Mouse (Mus musculus) cerebellum, postnatal 36 days (tissue): ENCODE measurements around the gene Klhl29.
A peak's percentile ranks its signal among the peaks of the same experiment; 100 is the strongest.

Experiments used
- DNase-seq, 2 experiments: peaks; one replicate each; pipeline ENCODE4 v3.0.0; 2021 to 2022; ENCODE audit warnings: mixed read lengths in 2 of 2

The Klhl29 gene

GRCm38 (mm10) chr12:5250042-5250441, 125.4 kb downstream of the Klhl29 start:
- DNase-seq = no peak

- no peak for DNase-seq
These were observed 126.4 kb downstream of the Klhl29 start for GRCm38 (mm10) chr12:5249068-5249467.

GRCm38 (mm10) chr12:5247505-5247904, 128.0 kb downstream of the Klhl29 start:
- DNase-seq = no peak

GRCm38 (mm10) chr12:5246721-5247341, 128.7 kb downstream of the Klhl29 start:
- peak; percentile 35 to 40 for DNase-seq

GRCm38 (mm10) chr12:5246193-5246621, 129.3 kb downstream of the Klhl29 start:
- DNase-seq = no peak

GRCm38 (mm10) chr12:5245207-5245597, 130.3 kb downstream of the Klhl29 start:
- peak in 1 of 2 experiments; percentile 28 for DNase-seq

- no peak for DNase-seq
These were observed 130.9 kb downstream of the Klhl29 start for GRCm38 (mm10) chr12:5244431-5245206.

- DNase-seq = peak; percentile 67 to 69
These were observed 131.6 kb downstream of the Klhl29 start for GRCm38 (mm10) chr12:5243867-5244266.

GRCm38 (mm10) chr12:5243449-5243848, 132.0 kb downstream of the Klhl29 start:
- no peak for DNase-seq

- no peak for DNase-seq
These were observed 132.7 kb downstream of the Klhl29 start for GRCm38 (mm10) chr12:5242551-5243330.

GRCm38 (mm10) chr12:5239451-5240245, 135.8 kb downstream of the Klhl29 start:
- DNase-seq = no peak

- no peak for DNase-seq
These were observed 138.4 kb downstream of the Klhl29 start for GRCm38 (mm10) chr12:5237078-5237477.

- DNase-seq = no peak
These were observed 139.9 kb downstream of the Klhl29 start for GRCm38 (mm10) chr12:5235596-5235995.

- DNase-seq = no peak
These were observed 145.0 kb downstream of the Klhl29 start for GRCm38 (mm10) chr12:5230504-5230903.

GRCm38 (mm10) chr12:5226676-5227654, 148.5 kb downstream of the Klhl29 start:
- DNase-seq = no peak

GRCm38 (mm10) chr12:5223595-5223994, 151.9 kb downstream of the Klhl29 start:
- DNase-seq = peak; percentile 49 to 58

- DNase-seq = no peak
These were observed 152.9 kb downstream of the Klhl29 start for GRCm38 (mm10) chr12:5222439-5223202.

- DNase-seq = no peak
These were observed 155.4 kb downstream of the Klhl29 start for GRCm38 (mm10) chr12:5219913-5220575.

GRCm38 (mm10) chr12:5215836-5216747, 159.4 kb downstream of the Klhl29 start:
- no peak for DNase-seq
